Mouse (Mus musculus) kidney, embryonic 14.5 days (tissue): ENCODE measurements around the gene Ankrd16. TPM values are rescaled to one million over a fixed set of nuclear protein-coding genes. Genes with fewer than 3 reads are reported as not detected.

Experiments used
- ATAC-seq: fragments of 200-750 bp; cut with Nextera tagmentation; 2 replicates; pipeline ENCODE4 v1.8.0; 2017; ENCODE audit warnings: moderate number of reproducible peaks, mild to moderate bottlenecking, moderate TSS enrichment, moderate library complexity; ENCODE audit not compliant: low FRiP score, low TSS enrichment
- H3K27ac ChIP-seq: fragments of 300-500 bp; sonication (generic); 2 replicates; pipeline ENCODE4 v1.5.1; 2014; ENCODE audit warnings: low read depth, mild to moderate bottlenecking, low read length, moderate library complexity, mixed read lengths
- H3K27me3 ChIP-seq: fragments of 300-500 bp; sonication (generic); 2 replicates; pipeline ENCODE4 v1.6.1; 2014; ENCODE audit warnings: mild to moderate bottlenecking, low read length; ENCODE audit not compliant: control insufficient read depth, insufficient read depth
- H3K36me3 ChIP-seq: fragments of 300-500 bp; sonication (generic); 2 replicates; pipeline ENCODE4 v1.6.1; 2014; ENCODE audit warnings: low read length, mixed read lengths; ENCODE audit not compliant: control insufficient read depth, insufficient read depth
- H3K4me1 ChIP-seq: fragments of 300-500 bp; sonication (generic); 2 replicates; pipeline ENCODE4 v1.6.1; 2014; ENCODE audit warnings: low read length, mixed read lengths; ENCODE audit not compliant: control insufficient read depth, insufficient read depth
- H3K4me2 ChIP-seq: fragments of 300-500 bp; sonication (generic); replicated peaks from 2 replicates; pipeline ENCODE4 v1.6.1; 2014; ENCODE audit warnings: low read depth, mild to moderate bottlenecking, low read length
- H3K4me3 ChIP-seq: fragments of 300-500 bp; sonication (generic); 2 replicates; pipeline ENCODE4 v1.5.1; 2014; ENCODE audit warnings: mild to moderate bottlenecking, low read length
- H3K9ac ChIP-seq: fragments of 300-500 bp; sonication (generic); 2 replicates; pipeline ENCODE4 v1.6.1; 2014; ENCODE audit warnings: low read depth, mild to moderate bottlenecking, low read length, moderate library complexity
- H3K9me3 ChIP-seq: fragments of 300-500 bp; sonication (generic); 2 replicates; pipeline ENCODE4 v1.6.1; 2016; ENCODE audit warnings: low read length; ENCODE audit not compliant: control insufficient read depth
- WGBS: fragments of 180-500 bp; shearing (Covaris S2); extraction: QIAGEN DNeasy Blood & Tissue Kit; methylation state at CpG from one replicate; pipeline ENCODE4 v1.1.7; 2014; 5-methylcytosine and 5-hydroxymethylcytosine counted together
- polyA plus RNA-seq: library from polyadenylated mRNA; unstranded; fragments of >200 nt; fragmentation: Nextera tagmentation; extraction: Ambion mirVana; gene quantifications from 2 replicates; pipeline ENCODE4 v1.2.1, GENCODE M21; 2014

Ankrd16 gene
- polyA plus RNA-seq, 1 experiment from 2014 or later, result 34.2 TPM

- H3K9me3 ChIP-seq, result no peaks in the 10 kb centered on the region
- no peak overlapping the region for H3K4me3 ChIP-seq
- peaks cover 68% of the 10 kb centered on the region for H3K36me3 ChIP-seq
- no peak overlapping the region for H3K9ac ChIP-seq
- 87% methylated on average over 5 of the region's 5 CpGs for WGBS
- no peak overlapping the region for H3K4me2 ChIP-seq
- H3K27me3 ChIP-seq, result no peaks in the 10 kb centered on the region
- H3K27ac ChIP-seq, result no peak overlapping the region
- no peak for ATAC-seq
- H3K4me1 ChIP-seq, result no peaks in the 10 kb centered on the region
These were observed 11.1 kb upstream of the Ankrd16 start for GRCm38 (mm10) chr2:11766485-11767160.

GRCm38 (mm10) chr2:11767161-11767545, 10.5 kb upstream of the Ankrd16 start:
- H3K4me2 ChIP-seq, result no peak overlapping the region
- no peak overlapping the region for H3K4me3 ChIP-seq
- peaks cover 62% of the 10 kb centered on the region for H3K36me3 ChIP-seq
- no peak overlapping the region for H3K27ac ChIP-seq
- H3K9ac ChIP-seq, result no peak overlapping the region
- no peaks in the 10 kb centered on the region for H3K27me3 ChIP-seq
- H3K4me1 ChIP-seq, result no peaks in the 10 kb centered on the region
- no peak for ATAC-seq
- no peaks in the 10 kb centered on the region for H3K9me3 ChIP-seq
- WGBS, result 93% methylated on average over 10 of the region's 10 CpGs

- no peak overlapping the region for H3K4me3 ChIP-seq
- peaks cover 8% of the 10 kb centered on the region; the same call in 1 of the 2 replicates for H3K4me1 ChIP-seq
- H3K27ac ChIP-seq, result no peak overlapping the region
- no peaks in the 10 kb centered on the region for H3K9me3 ChIP-seq
- no peaks in the 10 kb centered on the region for H3K27me3 ChIP-seq
- no peak overlapping the region for H3K4me2 ChIP-seq
- ATAC-seq, result no peak
- WGBS, result 81% methylated on average over 4 of the region's 4 CpGs
- H3K9ac ChIP-seq, result no peak overlapping the region
- H3K36me3 ChIP-seq, result peaks cover 19% of the 10 kb centered on the region; the same call in 1 of the 2 replicates
These were observed 6.0 kb upstream of the Ankrd16 start for GRCm38 (mm10) chr2:11771701-11772100.

GRCm38 (mm10) chr2:11772401-11772800, 5.3 kb upstream of the Ankrd16 start:
- ATAC-seq, result no peak
- Histone ChIP-seq H3K9ac (no peak overlapping the region), H3K4me2 (no peak overlapping the region), H3K9me3 (no peaks in the 10 kb centered on the region), H3K4me1 (peaks cover 10% of the 10 kb centered on the region; the same call in 1 of the 2 replicates), H3K36me3 (peaks cover 12% of the 10 kb centered on the region; the same call in 1 of the 2 replicates), H3K27ac (no peak overlapping the region), H3K4me3 (no peak overlapping the region), H3K27me3 (no peaks in the 10 kb centered on the region)
- 88% methylated on average over 4 of the region's 4 CpGs for WGBS

GRCm38 (mm10) chr2:11774426-11774825, 3.2 kb upstream of the Ankrd16 start:
- Histone ChIP-seq H3K4me2 (no peak overlapping the region), H3K9me3 (no peaks in the 10 kb centered on the region), H3K9ac (no peak overlapping the region), H3K4me1 (peaks cover 15% of the 10 kb centered on the region), H3K36me3 (peaks cover 2% of the 10 kb centered on the region; the same call in 1 of the 2 replicates), H3K4me3 (no peak overlapping the region), H3K27me3 (no peaks in the 10 kb centered on the region), H3K27ac (no peak overlapping the region)
- WGBS, result 71% methylated on average over 10 of the region's 10 CpGs
- no peak for ATAC-seq

- 85% methylated on average over 5 of the region's 5 CpGs for WGBS
- no peak for ATAC-seq
- Histone ChIP-seq H3K9me3 (no peaks in the 10 kb centered on the region), H3K36me3 (peaks cover 2% of the 10 kb centered on the region; the same call in 1 of the 2 replicates), H3K4me3 (no peak overlapping the region), H3K4me2 (no peak overlapping the region), H3K9ac (no peak overlapping the region), H3K27me3 (no peaks in the 10 kb centered on the region), H3K4me1 (peaks cover 18% of the 10 kb centered on the region), H3K27ac (no peak overlapping the region)
These were observed 2.6 kb upstream of the Ankrd16 start for GRCm38 (mm10) chr2:11775121-11775520.

- H3K27ac ChIP-seq, result no peak overlapping the region
- H3K4me2 ChIP-seq, result peak overlapping the region; percentile 76
- H3K4me3 ChIP-seq, result peak overlapping the region; percentile 67
- H3K9ac ChIP-seq, result peak overlapping the region; percentile 86; the same call in 1 of the 2 replicates
- ATAC-seq, result no peak
- WGBS, result 51% methylated on average over 8 of the region's 8 CpGs
- peaks cover 12% of the 10 kb centered on the region for H3K36me3 ChIP-seq
- H3K4me1 ChIP-seq, result peaks cover 18% of the 10 kb centered on the region
- no peaks in the 10 kb centered on the region for H3K27me3 ChIP-seq
- no peaks in the 10 kb centered on the region for H3K9me3 ChIP-seq
These were observed 1.3 kb upstream of the Ankrd16 start for GRCm38 (mm10) chr2:11776415-11776814.

GRCm38 (mm10) chr2:11778087-11778823, 579 bp downstream of the Ankrd16 start:
- Histone ChIP-seq H3K9me3 (no peaks in the 10 kb centered on the region), H3K4me1 (peaks cover 18% of the 10 kb centered on the region), H3K4me2 (peak overlapping the region; percentile 93), H3K27ac (peak overlapping the region; percentile 96), H3K36me3 (peaks cover 30% of the 10 kb centered on the region), H3K9ac (peak overlapping the region; percentile 81), H3K4me3 (peak overlapping the region; percentile 67), H3K27me3 (no peaks in the 10 kb centered on the region)
- peak; percentile 88 for ATAC-seq
- under 1% methylated on average over 43 of the region's 43 CpGs for WGBS

GRCm38 (mm10) chr2:11784159-11784558, 6.5 kb downstream of the Ankrd16 start:
- H3K9ac ChIP-seq, result no peak overlapping the region
- over 99% methylated on average over 6 of the region's 6 CpGs for WGBS
- no peak overlapping the region for H3K4me3 ChIP-seq
- no peaks in the 10 kb centered on the region for H3K9me3 ChIP-seq
- no peaks in the 10 kb centered on the region for H3K27me3 ChIP-seq
- H3K36me3 ChIP-seq, result peaks cover 76% of the 10 kb centered on the region
- H3K4me1 ChIP-seq, result peaks cover 5% of the 10 kb centered on the region
- no peak for ATAC-seq
- no peak overlapping the region for H3K4me2 ChIP-seq
- no peak overlapping the region for H3K27ac ChIP-seq
